8 mouse cellular contexts compared by ENCODE assay signal in the genomic region with DNA sequence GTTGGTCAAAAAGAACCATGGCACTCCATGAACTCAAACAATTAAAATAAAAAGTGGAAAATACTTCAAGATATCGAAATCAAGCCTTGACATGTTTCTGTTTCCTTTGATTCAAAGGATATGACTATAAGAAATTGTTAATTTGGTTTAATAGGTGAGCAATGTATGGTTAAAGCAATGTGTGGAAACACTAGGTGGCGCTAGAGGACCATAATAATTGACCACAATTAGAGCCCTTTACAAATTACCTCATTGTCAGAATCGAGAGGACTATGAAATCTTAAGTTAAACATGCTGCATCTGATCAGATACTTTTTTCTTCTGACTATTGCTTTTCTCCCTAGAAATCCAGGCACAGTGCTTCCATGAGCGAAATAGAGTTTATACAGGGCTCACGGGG. TPM values are rescaled to one million over a fixed set of nuclear protein-coding genes. Genes with fewer than 3 reads are reported as not detected.
DNase-seq lines count a peak whose midpoint lies in the region; ATAC-seq lines count a peak whose summit lies in the region.

No protein-coding gene starts in this region.

- no peaks in the 10 kb centered on the region for H3K4me1 ChIP-seq in kidney, embryonic 14.5 days (ENCODE audit: control insufficient read depth, insufficient read depth, low read length)
- no peaks in the 10 kb centered on the region for H3K4me1 ChIP-seq in hindbrain, embryonic 14.5 days (replicated peaks; ENCODE audit: control insufficient read depth, insufficient read depth, low read length)
- H3K4me1 ChIP-seq in limb, embryonic 13.5 days: no peaks in the 10 kb centered on the region
- peaks cover 11% of the 10 kb centered on the region; the same call in 1 of the 2 replicates for H3K4me1 ChIP-seq in neural tube, embryonic 13.5 days (replicated peaks)

- H3K9me3 ChIP-seq in kidney, embryonic 14.5 days (ENCODE audit: control insufficient read depth, low read length): no peaks in the 10 kb centered on the region
- no peaks in the 10 kb centered on the region for H3K9me3 ChIP-seq in hindbrain, embryonic 14.5 days (ENCODE audit: control insufficient read depth, low read length)
- H3K9me3 ChIP-seq in limb, embryonic 13.5 days: no peaks in the 10 kb centered on the region
- H3K9me3 ChIP-seq in neural tube, embryonic 13.5 days: no peaks in the 10 kb centered on the region

- H3K4me3 ChIP-seq in kidney, embryonic 14.5 days (ENCODE audit: low read length): no peak overlapping the region
- no peak overlapping the region for H3K4me3 ChIP-seq in hindbrain, embryonic 14.5 days (replicated peaks; ENCODE audit: low read length)
- no peak overlapping the region for H3K4me3 ChIP-seq in limb, embryonic 13.5 days
- no peak overlapping the region for H3K4me3 ChIP-seq in neural tube, embryonic 13.5 days

- H3K4me2 ChIP-seq in kidney, embryonic 14.5 days (replicated peaks; ENCODE audit: low read depth, low read length): no peak overlapping the region
- peak overlapping the region; percentile 30 for H3K4me2 ChIP-seq in hindbrain, embryonic 14.5 days (replicated peaks)
- H3K4me2 ChIP-seq in limb, embryonic 13.5 days (replicated peaks): 0 out of 2 replicates have a peak overlapping the region, but pooled peaks have one; percentile 12
- H3K4me2 ChIP-seq in neural tube, embryonic 13.5 days: peak overlapping the region; percentile 33; the same call in 1 of the 2 replicates

- no peak for ATAC-seq in kidney, embryonic 14.5 days (ENCODE audit: low FRiP score, low TSS enrichment)
- peak; percentile 83; the same call in 1 of the 2 replicates for ATAC-seq in hindbrain, embryonic 14.5 days (ENCODE audit: low FRiP score)
- ATAC-seq in limb, embryonic 13.5 days (ENCODE audit: low FRiP score, low read depth): no peak
- ATAC-seq in neural tube, embryonic 13.5 days (ENCODE audit: low read depth): peak; percentile 77

- no peaks in the 10 kb centered on the region for H3K36me3 ChIP-seq in kidney, embryonic 14.5 days (ENCODE audit: control insufficient read depth, insufficient read depth, low read length)
- no peaks in the 10 kb centered on the region for H3K36me3 ChIP-seq in hindbrain, embryonic 14.5 days (replicated peaks; ENCODE audit: control insufficient read depth, insufficient read depth)
- no peaks in the 10 kb centered on the region for H3K36me3 ChIP-seq in limb, embryonic 13.5 days
- no peaks in the 10 kb centered on the region for H3K36me3 ChIP-seq in neural tube, embryonic 13.5 days

- peak; percentile 74 for DNase-seq in kidney, adult 9 months
- peak; percentile 55 for DNase-seq in Muller cell, postnatal 12 days (ENCODE audit: inconsistent ontology term)
- peak; percentile 88 for DNase-seq in embryo, embryonic 10.5 days (ENCODE audit: low spot score)
- peak; percentile 94 for DNase-seq in hindbrain, embryonic 14.5 days (ENCODE audit: low spot score)
- no peak for DNase-seq in T-cell, adult 2 months (ENCODE audit: low spot score)

- H3K9ac ChIP-seq in kidney, embryonic 14.5 days (ENCODE audit: low read depth, low read length): no peak overlapping the region
- H3K9ac ChIP-seq in hindbrain, embryonic 14.5 days: peak overlapping the region; percentile 14; the same call in 1 of the 2 replicates
- no peak overlapping the region for H3K9ac ChIP-seq in limb, embryonic 13.5 days
- 0 out of 2 replicates have a peak overlapping the region, but pooled peaks have one; percentile 17 for H3K9ac ChIP-seq in neural tube, embryonic 13.5 days

- H3K27ac ChIP-seq in kidney, embryonic 14.5 days (ENCODE audit: low read depth, low read length): no peak overlapping the region
- 0 out of 2 replicates have a peak overlapping the region, but pooled peaks have one; percentile 66 for H3K27ac ChIP-seq in hindbrain, embryonic 14.5 days
- H3K27ac ChIP-seq in limb, embryonic 13.5 days: no peak overlapping the region
- peak overlapping the region; percentile 39; the same call in 1 of the 2 replicates for H3K27ac ChIP-seq in neural tube, embryonic 13.5 days (replicated peaks)

- H3K27me3 ChIP-seq in kidney, embryonic 14.5 days (ENCODE audit: control insufficient read depth, insufficient read depth, low read length): 0 out of 2 replicates have a peak, but pooled peaks cover 2% of the 10 kb centered on the region
- H3K27me3 ChIP-seq in hindbrain, embryonic 14.5 days (ENCODE audit: control insufficient read depth, insufficient read depth, low read length): no peaks in the 10 kb centered on the region
- H3K27me3 ChIP-seq in limb, embryonic 13.5 days: 0 out of 2 replicates have a peak, but pooled peaks cover 5% of the 10 kb centered on the region
- no peaks in the 10 kb centered on the region for H3K27me3 ChIP-seq in neural tube, embryonic 13.5 days

- WGBS in kidney, embryonic 14.5 days: 18% methylated on average over 5 of the region's 5 CpGs
- WGBS in hindbrain, embryonic 14.5 days: 13% methylated on average over 5 of the region's 5 CpGs
- 15% methylated on average over 5 of the region's 5 CpGs for WGBS in limb, embryonic 13.5 days
- 19% methylated on average over 5 of the region's 5 CpGs for WGBS in neural tube, embryonic 13.5 days

RNA-seq across cellular contexts. Expression of gene Nxph1, which starts 12.5 kb away (rescaled TPM):
- polyA plus RNA-seq in kidney, embryonic 14.5 days (2014; fragmentation: Nextera tagmentation; extraction: Ambion mirVana): 0.11 and 0.14 TPM in 2 replicates
- 105 and 107 TPM in 2 replicates for polyA plus RNA-seq in hindbrain, embryonic 14.5 days (2014; fragmentation: Nextera tagmentation; extraction: Ambion mirVana)
- polyA plus RNA-seq in limb, embryonic 13.5 days (2015; fragmentation: Nextera tagmentation; extraction: Ambion mirVana): 1.5 and 1.6 TPM in 2 replicates
- polyA plus RNA-seq in neural tube, embryonic 13.5 days (2015; fragmentation: Nextera tagmentation; extraction: Ambion mirVana): 71.0 and 80.1 TPM in 2 replicates

Comparison
In these comparisons a context has a peak if more than half of its experiments do, and no peak if none do; other contexts are left out.
1. ATAC-seq: peak in hindbrain, embryonic 14.5 days (single experiment) and neural tube, embryonic 13.5 days (single experiment); none in kidney, embryonic 14.5 days (single experiment) and limb, embryonic 13.5 days (single experiment).
2. H3K27ac ChIP-seq: peak in hindbrain, embryonic 14.5 days (single experiment) and neural tube, embryonic 13.5 days (single experiment); none in kidney, embryonic 14.5 days (single experiment) and limb, embryonic 13.5 days (single experiment).
3. H3K9ac ChIP-seq: peak in hindbrain, embryonic 14.5 days (single experiment) and neural tube, embryonic 13.5 days (single experiment); none in kidney, embryonic 14.5 days (single experiment) and limb, embryonic 13.5 days (single experiment).
4. RNA of gene Nxph1, which starts 12.5 kb away (polyA plus RNA-seq): 105 to 107 TPM in hindbrain, embryonic 14.5 days and 71.0 to 80.1 TPM in neural tube, embryonic 13.5 days; 1.5 to 1.6 TPM in limb, embryonic 13.5 days and 0.11 to 0.14 TPM in kidney, embryonic 14.5 days; every median in the first group is over 10 times any median in the second.